Comparison of ENCODE assay signal across 8 mouse cellular contexts in the genomic region with DNA sequence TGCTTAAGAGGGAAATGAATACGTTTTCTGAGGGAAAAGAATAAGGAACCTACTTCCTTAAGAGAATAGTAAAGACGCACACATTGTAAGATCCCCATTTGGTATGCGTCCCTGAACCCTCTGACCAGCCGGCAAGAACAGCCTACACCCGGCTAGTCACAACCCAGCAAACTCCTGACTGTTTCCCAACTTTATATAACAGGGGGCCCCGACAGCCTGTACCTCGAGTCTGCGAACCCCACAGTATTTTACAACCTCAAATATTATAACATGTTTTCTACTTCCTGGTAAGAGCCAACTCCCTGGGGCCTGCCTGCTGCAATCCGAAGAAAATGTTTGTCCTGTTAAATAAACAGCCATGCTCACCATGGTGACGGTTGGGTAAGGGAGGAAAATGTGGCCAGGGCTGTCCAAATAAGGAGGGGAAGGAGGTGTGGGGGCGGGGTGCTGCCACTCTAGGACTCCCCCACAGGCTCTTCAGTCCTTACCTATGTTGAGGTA. TPM values are rescaled to one million over a fixed set of nuclear protein-coding genes. Genes with fewer than 3 reads are reported as not detected.
DNase-seq lines count a peak whose midpoint lies in the region; ATAC-seq and TF ChIP-seq lines count a peak whose summit lies in the region.

No protein-coding gene starts in this region.

- peaks cover 79% of the 10 kb centered on the region for H3K4me1 ChIP-seq in embryonic facial prominence, embryonic 10.5 days
- peaks cover 76% of the 10 kb centered on the region for H3K4me1 ChIP-seq in heart, embryonic 15.5 days (replicated peaks)
- peaks cover 67% of the 10 kb centered on the region for H3K4me1 ChIP-seq in kidney, embryonic 16.5 days (ENCODE audit: insufficient read depth, low read length)
- peaks cover 69% of the 10 kb centered on the region for H3K4me1 ChIP-seq in lung, embryonic 15.5 days

- 47% methylated on average over 11 of the region's 11 CpGs for WGBS in embryonic facial prominence, embryonic 10.5 days
- WGBS in heart, embryonic 15.5 days, result 38% methylated on average over 11 of the region's 11 CpGs
- WGBS in kidney, embryonic 16.5 days, result 19% methylated on average over 11 of the region's 11 CpGs
- 6% methylated on average over 11 of the region's 11 CpGs for WGBS in lung, embryonic 15.5 days

- TF ChIP-seq CTCF in layer of hippocampus, adult 2 months (conservative IDR thresholded peaks at IDR 0.05), result no peak

- H3K9me3 ChIP-seq in embryonic facial prominence, embryonic 10.5 days, result no peaks in the 10 kb centered on the region
- no peaks in the 10 kb centered on the region for H3K9me3 ChIP-seq in heart, embryonic 15.5 days (replicated peaks)
- no peaks in the 10 kb centered on the region for H3K9me3 ChIP-seq in kidney, embryonic 16.5 days (ENCODE audit: low read length)
- H3K9me3 ChIP-seq in lung, embryonic 15.5 days, result no peaks in the 10 kb centered on the region

- peak in 1 of 2 experiments; percentile 20 for DNase-seq in layer of hippocampus, adult 2 months (ENCODE audit: low spot score in 2 of 2)
- DNase-seq in layer of hippocampus, adult 11-12 months (ENCODE audit: low spot score), result no peak
- DNase-seq in embryonic facial prominence, embryonic 10.5 days (ENCODE audit: low spot score), result peak; percentile 53
- no peak for DNase-seq in thymus, postnatal 10 days (ENCODE audit: low spot score in 2 of 2)

- peak overlapping the region; percentile 93 for H3K27ac ChIP-seq in layer of hippocampus, adult 2 months
- H3K27ac ChIP-seq in embryonic facial prominence, embryonic 10.5 days (replicated peaks), result peak overlapping the region; percentile 66
- H3K27ac ChIP-seq in heart, embryonic 15.5 days, result peak overlapping the region; percentile 67
- peak overlapping the region; percentile 75 for H3K27ac ChIP-seq in kidney, embryonic 16.5 days (ENCODE audit: low read length)
- peak overlapping the region; percentile 92 for H3K27ac ChIP-seq in lung, embryonic 15.5 days

- no peaks in the 10 kb centered on the region for H3K36me3 ChIP-seq in embryonic facial prominence, embryonic 10.5 days (replicated peaks)
- H3K36me3 ChIP-seq in heart, embryonic 15.5 days, result no peaks in the 10 kb centered on the region
- no peaks in the 10 kb centered on the region for H3K36me3 ChIP-seq in kidney, embryonic 16.5 days (ENCODE audit: insufficient read depth, low read length)
- no peaks in the 10 kb centered on the region for H3K36me3 ChIP-seq in lung, embryonic 15.5 days

- peaks cover 25% of the 10 kb centered on the region for H3K27me3 ChIP-seq in embryonic facial prominence, embryonic 10.5 days (replicated peaks; ENCODE audit: low read depth, poor library complexity, severe bottlenecking)
- no peaks in the 10 kb centered on the region for H3K27me3 ChIP-seq in heart, embryonic 15.5 days
- H3K27me3 ChIP-seq in kidney, embryonic 16.5 days (ENCODE audit: insufficient read depth, low read length), result no peaks in the 10 kb centered on the region
- H3K27me3 ChIP-seq in lung, embryonic 15.5 days, result no peaks in the 10 kb centered on the region

- H3K9ac ChIP-seq in heart, embryonic 15.5 days, result peak overlapping the region; percentile 37; the same call in 1 of the 2 replicates
- peak overlapping the region; percentile 27; the same call in 1 of the 2 replicates for H3K9ac ChIP-seq in kidney, embryonic 16.5 days (replicated peaks; ENCODE audit: low read length)
- peak overlapping the region; percentile 17; the same call in 1 of the 2 replicates for H3K9ac ChIP-seq in lung, embryonic 15.5 days

- H3K4me3 ChIP-seq in layer of hippocampus, adult 2 months, result peak overlapping the region; percentile 34; the same call in 1 of the 2 replicates
- peak overlapping the region; percentile 23; the same call in 1 of the 2 replicates for H3K4me3 ChIP-seq in embryonic facial prominence, embryonic 10.5 days
- no peak overlapping the region for H3K4me3 ChIP-seq in heart, embryonic 15.5 days
- H3K4me3 ChIP-seq in kidney, embryonic 16.5 days (ENCODE audit: low read length), result 0 out of 2 replicates have a peak overlapping the region, but pooled peaks have one; percentile 2
- H3K4me3 ChIP-seq in lung, embryonic 15.5 days, result peak overlapping the region; percentile 3

- ATAC-seq in heart, embryonic 15.5 days (replicated peaks; ENCODE audit: insufficient number of reproducible peaks, insufficient read depth, low FRiP score, low read depth), result no peak
- no peak for ATAC-seq in kidney, embryonic 16.5 days (ENCODE audit: low FRiP score, low TSS enrichment)
- ATAC-seq in lung, embryonic 15.5 days (ENCODE audit: borderline replicate concordance, extremely low read depth, low FRiP score, low TSS enrichment), result peak; percentile 5; the same call in 1 of the 2 replicates
- peak; percentile 20; the same call in 1 of the 2 replicates for ATAC-seq in neutrophil, adult 5-6 weeks (ENCODE audit: extremely low read depth, insufficient number of reproducible peaks, low FRiP score, poor library complexity, severe bottlenecking)

- peak overlapping the region; percentile 36 for H3K4me2 ChIP-seq in heart, embryonic 15.5 days
- peak overlapping the region; percentile 28 for H3K4me2 ChIP-seq in kidney, embryonic 16.5 days (replicated peaks; ENCODE audit: low read depth, low read length)
- peak overlapping the region; percentile 78 for H3K4me2 ChIP-seq in lung, embryonic 15.5 days

RNA-seq across cellular contexts. Expression of gene Per2, which starts 2.8 kb away (rescaled TPM):
- 10 to 100 TPM; 21.2 to 27.5 TPM for total RNA-seq in layer of hippocampus, adult 2 months (2021)
- 1.3 and 2.0 TPM in 2 replicates for polyA plus RNA-seq in embryonic facial prominence, embryonic 10.5 days (2016; fragmentation: Nextera tagmentation; extraction: Ambion mirVana)
- 4.5 and 5.0 TPM in 2 replicates for polyA plus RNA-seq in heart, embryonic 15.5 days (2015; fragmentation: Nextera tagmentation; extraction: Ambion mirVana)
- 4.2 and 4.6 TPM in 2 replicates for polyA plus RNA-seq in kidney, embryonic 16.5 days (2015; fragmentation: Nextera tagmentation; extraction: Ambion mirVana)
- 8.2 and 11.4 TPM in 2 replicates for polyA plus RNA-seq in lung, embryonic 15.5 days (2015; fragmentation: Nextera tagmentation; extraction: Ambion mirVana)
- total RNA-seq in neutrophil, adult 5-6 weeks (2017), result 6.5 and 15.8 TPM in 2 replicates

RNA-seq across cellular contexts. Expression of gene Traf3ip1, which starts 38.1 kb away (rescaled TPM):
- 10 to 100 TPM; 11.0 to 13.6 TPM for total RNA-seq in layer of hippocampus, adult 2 months (2021)
- 12.4 and 14.1 TPM in 2 replicates for polyA plus RNA-seq in embryonic facial prominence, embryonic 10.5 days (2016; fragmentation: Nextera tagmentation; extraction: Ambion mirVana)
- polyA plus RNA-seq in heart, embryonic 15.5 days (2015; fragmentation: Nextera tagmentation; extraction: Ambion mirVana), result 3.9 and 6.1 TPM in 2 replicates
- 10.7 and 11.3 TPM in 2 replicates for polyA plus RNA-seq in kidney, embryonic 16.5 days (2015; fragmentation: Nextera tagmentation; extraction: Ambion mirVana)
- polyA plus RNA-seq in lung, embryonic 15.5 days (2015; fragmentation: Nextera tagmentation; extraction: Ambion mirVana), result 11.0 and 11.5 TPM in 2 replicates
- total RNA-seq in neutrophil, adult 5-6 weeks (2017), result 7.2 and 8.4 TPM in 2 replicates

RNA-seq across cellular contexts. Expression of gene Hes6, which starts 42.5 kb away (rescaled TPM):
- 10 to 100 TPM; 15.4 to 15.7 TPM for total RNA-seq in layer of hippocampus, adult 2 months (2021)
- polyA plus RNA-seq in embryonic facial prominence, embryonic 10.5 days (2016; fragmentation: Nextera tagmentation; extraction: Ambion mirVana), result 136 and 144 TPM in 2 replicates
- polyA plus RNA-seq in heart, embryonic 15.5 days (2015; fragmentation: Nextera tagmentation; extraction: Ambion mirVana), result 72.4 and 128 TPM in 2 replicates
- polyA plus RNA-seq in kidney, embryonic 16.5 days (2015; fragmentation: Nextera tagmentation; extraction: Ambion mirVana), result 69.0 and 72.2 TPM in 2 replicates
- 85.4 and 91.3 TPM in 2 replicates for polyA plus RNA-seq in lung, embryonic 15.5 days (2015; fragmentation: Nextera tagmentation; extraction: Ambion mirVana)
- total RNA-seq in neutrophil, adult 5-6 weeks (2017), result 19.1 and 25.7 TPM in 2 replicates

RNA-seq across cellular contexts. Expression of gene Ilkap, which starts 57.7 kb away (rescaled TPM):
- total RNA-seq in layer of hippocampus, adult 2 months (2021), result 10 to 100 TPM; 66.6 to 67.9 TPM
- polyA plus RNA-seq in embryonic facial prominence, embryonic 10.5 days (2016; fragmentation: Nextera tagmentation; extraction: Ambion mirVana), result 175 and 177 TPM in 2 replicates
- polyA plus RNA-seq in heart, embryonic 15.5 days (2015; fragmentation: Nextera tagmentation; extraction: Ambion mirVana), result 96.7 and 110 TPM in 2 replicates
- 140 and 143 TPM in 2 replicates for polyA plus RNA-seq in kidney, embryonic 16.5 days (2015; fragmentation: Nextera tagmentation; extraction: Ambion mirVana)
- 146 and 149 TPM in 2 replicates for polyA plus RNA-seq in lung, embryonic 15.5 days (2015; fragmentation: Nextera tagmentation; extraction: Ambion mirVana)
- total RNA-seq in neutrophil, adult 5-6 weeks (2017), result 140 and 154 TPM in 2 replicates

Comparison
In these comparisons a context has a peak if more than half of its experiments do, and no peak if none do; other contexts are left out.
1. ATAC-seq: peak in lung, embryonic 15.5 days (single experiment) and neutrophil, adult 5-6 weeks (single experiment); none in heart, embryonic 15.5 days (single experiment) and kidney, embryonic 16.5 days (single experiment).
2. H3K4me2 ChIP-seq: peak in every context shown above with its lines; median percentile 78 in lung, embryonic 15.5 days; 36 in heart, embryonic 15.5 days; 28 in kidney, embryonic 16.5 days.
3. Peak in every context shown above with its lines, with median percentiles within 50 percentile points of each other: H3K27ac ChIP-seq and H3K9ac ChIP-seq.